Mouse (Mus musculus): ENCODE results near the gene Elavl3.

- no peak for TF ChIP-seq CTCF (IDR thresholded peaks at IDR 0.05; ENCODE audit: control insufficient read depth, insufficient read depth, low read length)
- no peak for TF ChIP-seq POLR2A (IDR thresholded peaks at IDR 0.05; ENCODE audit: borderline replicate concordance, control insufficient read depth, low read depth, low read length)
These were observed 24.4 kb upstream of the Elavl3 start for GRCm38 (mm10) chr9:22076223-22076622.
